Mouse (Mus musculus) layer of hippocampus, adult 8-10 months (tissue): Measurements from ENCODE around the gene Snrnp70. TPM values are rescaled to one million over a fixed set of nuclear protein-coding genes. Genes with fewer than 3 reads are reported as not detected.
"Not testable (repeated sequence)": the region's sequence is repeated elsewhere in the genome, so short reads cannot be mapped to it uniquely, and the experiment has no call there.

ENCODE experiments used
- DNase-seq, 2 experiments: peaks; one replicate each; pipeline ENCODE4 v3.0.0; 2022; ENCODE audit warnings: low spot score in 2 of 2
- total RNA-seq, 4 experiments: library from RNA; stranded (reverse); gene quantifications; 2 replicates each; pipeline ENCODE4 v1.2.4; 2022

Gene Snrnp70
- total RNA-seq, 4 experiments from 2014 or later, result 387 to 503 (median 439) TPM

DNA sequence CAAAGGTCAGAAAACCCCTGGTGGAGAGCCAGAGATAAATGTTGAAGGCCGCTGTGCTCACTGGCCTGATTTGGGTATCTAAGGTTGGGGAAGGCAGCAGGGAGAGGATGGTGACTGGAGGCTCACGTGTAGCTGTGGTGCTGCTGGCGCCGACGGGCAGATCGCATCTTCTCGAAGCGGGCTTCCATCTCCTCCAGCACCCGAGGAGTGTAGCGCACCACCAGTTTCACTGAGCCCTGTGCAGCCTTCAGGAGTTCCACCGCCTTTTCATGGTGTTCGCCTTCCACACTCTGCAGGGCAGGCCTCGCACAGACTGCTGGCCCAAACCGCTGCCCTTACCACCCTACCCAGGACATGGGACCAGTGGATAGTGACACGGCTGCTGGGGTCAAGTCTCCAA lies 27.4 kb downstream of the Snrnp70 start:
- DNase-seq, result no peak

DNA sequence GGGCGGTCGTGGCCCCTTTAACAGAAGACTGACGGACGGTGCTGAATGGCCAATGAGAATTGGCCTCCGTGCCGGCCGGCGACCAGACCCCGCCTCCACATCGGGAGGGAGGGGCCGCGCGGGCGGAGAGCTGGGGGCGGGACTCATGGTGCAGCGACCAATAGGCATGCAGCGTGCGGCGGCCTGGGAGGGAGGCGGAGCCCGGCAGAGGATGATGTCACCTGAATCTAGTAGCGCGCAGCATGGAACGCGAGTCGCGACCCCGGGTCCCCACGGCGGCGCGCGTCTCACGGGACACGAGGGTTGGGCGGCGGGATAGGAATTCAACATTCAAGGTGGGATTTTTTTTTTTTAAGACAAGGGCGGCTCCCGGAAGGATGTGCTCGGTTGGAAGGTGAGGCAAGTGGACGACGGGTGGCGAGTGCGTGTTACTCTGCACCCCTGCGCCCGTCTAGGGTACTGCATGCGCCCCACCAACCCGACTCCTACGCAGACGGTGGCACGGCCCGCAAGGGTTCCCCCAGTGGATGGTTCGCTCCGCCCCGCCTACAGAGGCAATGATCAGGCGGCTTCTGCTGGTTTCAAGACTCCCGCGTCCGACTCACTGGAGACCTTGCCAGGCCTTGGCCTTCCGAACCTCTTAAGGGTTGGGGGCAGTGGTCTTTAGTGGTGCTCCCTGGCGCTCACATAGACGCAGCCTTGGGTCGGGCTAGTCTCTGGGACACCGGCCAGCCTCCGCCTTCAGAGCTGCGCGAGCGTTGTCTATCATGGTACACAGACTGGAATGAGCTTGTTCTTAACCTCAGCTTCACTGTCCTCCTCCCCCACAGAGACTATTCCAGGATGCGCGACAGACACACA lies 28.3 kb downstream of the Snrnp70 start:
- DNase-seq, result peak; percentile 97 to 99

DNA sequence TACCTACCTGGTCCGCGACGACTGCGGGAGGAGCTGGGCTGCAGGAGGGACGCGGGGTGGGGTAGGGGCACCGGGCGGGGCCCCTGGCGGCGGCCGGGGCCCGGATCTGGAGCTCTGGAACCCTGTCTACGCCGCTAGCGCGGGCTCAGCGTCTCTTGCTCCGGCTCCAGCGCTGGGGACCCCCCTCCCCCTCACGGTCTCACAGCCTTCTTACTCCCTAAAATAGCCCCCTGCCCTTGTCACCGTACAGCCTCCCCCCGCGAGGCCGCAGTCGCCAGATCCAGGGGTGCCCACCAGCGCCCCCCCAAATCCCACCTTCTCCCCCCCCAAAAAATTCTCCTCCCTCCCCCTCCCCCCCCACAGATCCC lies 28.9 kb downstream of the Snrnp70 start, which contains the start of gene Ppfia3:
Gene Ppfia3, minus strand, starts transcription at position 368 of the 368 bp plus-strand sequence.
- DNase-seq, result no peak

DNA sequence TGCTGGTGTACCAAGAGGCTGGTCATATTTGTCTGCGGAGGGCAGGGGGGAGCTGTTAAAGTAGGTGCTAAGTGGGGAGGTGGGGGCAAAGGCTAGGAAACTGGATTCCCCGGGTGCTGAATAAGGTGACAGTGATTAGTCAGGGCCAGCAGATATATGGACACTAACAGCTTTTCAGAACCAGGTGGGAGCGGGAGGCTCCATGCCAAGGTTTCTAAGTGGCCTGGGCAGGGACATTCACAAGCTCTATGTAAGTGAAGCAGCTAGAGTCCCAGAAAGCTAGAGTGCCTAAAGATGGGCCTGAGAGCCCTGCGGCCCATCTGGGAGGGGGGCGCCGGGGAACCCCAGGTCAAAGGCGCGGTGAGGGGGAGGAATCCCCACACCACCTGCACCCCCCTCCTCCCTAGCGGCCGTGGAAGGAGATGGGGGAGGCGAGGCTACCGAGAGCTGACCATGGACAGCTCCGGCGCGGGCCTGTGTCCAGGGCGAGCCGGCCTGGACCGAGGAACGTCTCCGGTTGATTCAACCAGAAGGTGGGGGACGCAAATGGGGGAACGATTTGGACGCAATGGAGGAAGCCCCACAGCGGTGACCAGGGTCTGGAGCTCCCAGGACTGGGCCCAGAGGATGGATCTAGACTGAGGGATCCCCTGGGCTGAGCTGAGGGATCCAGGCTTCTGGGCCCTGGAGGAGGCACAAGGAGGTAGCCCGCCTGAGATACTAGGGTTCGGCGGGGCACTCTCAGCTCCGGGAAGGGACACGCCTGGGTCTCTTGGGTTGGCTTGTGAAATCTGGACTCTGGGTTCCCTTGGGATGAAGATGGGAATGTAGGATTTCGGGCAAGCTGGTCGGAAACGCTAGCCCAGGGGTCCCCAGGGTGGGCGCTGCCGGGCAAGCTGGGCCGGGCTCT lies 29.5 kb downstream of the Snrnp70 start:
- DNase-seq, result no peak

DNA sequence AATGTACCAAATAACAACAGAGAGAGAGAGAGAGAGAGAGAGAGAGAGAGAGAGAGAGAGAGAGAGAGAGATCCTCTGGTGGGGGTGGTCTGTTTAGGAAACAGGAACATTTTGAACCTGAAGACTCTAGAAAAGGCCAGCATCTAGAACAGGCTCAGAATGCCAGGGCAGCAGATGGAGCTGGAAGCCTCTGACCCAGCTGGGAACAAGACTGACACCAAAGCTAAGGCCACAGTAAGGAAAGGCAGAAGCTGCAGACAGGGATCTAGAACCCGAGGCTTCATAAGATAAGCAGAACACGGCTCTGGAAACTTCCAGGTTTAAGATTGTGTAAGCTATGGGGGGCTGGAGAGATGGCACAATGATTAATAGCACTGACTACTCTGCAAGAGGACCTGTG lies 31.6 kb downstream of the Snrnp70 start:
- no peak for DNase-seq

DNA sequence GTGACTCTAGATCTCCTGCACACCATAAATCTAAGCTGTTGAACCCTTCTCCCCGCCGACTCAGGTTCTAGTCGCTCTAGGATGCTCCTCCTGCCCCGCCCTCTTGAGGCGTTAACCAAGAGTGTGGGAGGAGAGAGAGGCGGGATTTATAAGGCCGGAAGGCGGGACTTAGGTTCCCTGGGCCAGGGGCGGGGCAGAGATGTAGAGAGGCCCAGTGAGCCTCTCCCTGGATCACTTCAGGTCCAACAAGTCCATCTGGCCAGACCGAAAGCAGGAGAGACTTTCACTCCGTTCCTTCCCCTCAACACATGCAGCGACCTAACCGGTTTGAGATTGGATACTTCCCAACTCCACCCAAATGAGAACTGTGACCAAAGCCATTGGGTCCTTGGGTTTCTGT lies 32.7 kb downstream of the Snrnp70 start:
- no peak for DNase-seq

DNA sequence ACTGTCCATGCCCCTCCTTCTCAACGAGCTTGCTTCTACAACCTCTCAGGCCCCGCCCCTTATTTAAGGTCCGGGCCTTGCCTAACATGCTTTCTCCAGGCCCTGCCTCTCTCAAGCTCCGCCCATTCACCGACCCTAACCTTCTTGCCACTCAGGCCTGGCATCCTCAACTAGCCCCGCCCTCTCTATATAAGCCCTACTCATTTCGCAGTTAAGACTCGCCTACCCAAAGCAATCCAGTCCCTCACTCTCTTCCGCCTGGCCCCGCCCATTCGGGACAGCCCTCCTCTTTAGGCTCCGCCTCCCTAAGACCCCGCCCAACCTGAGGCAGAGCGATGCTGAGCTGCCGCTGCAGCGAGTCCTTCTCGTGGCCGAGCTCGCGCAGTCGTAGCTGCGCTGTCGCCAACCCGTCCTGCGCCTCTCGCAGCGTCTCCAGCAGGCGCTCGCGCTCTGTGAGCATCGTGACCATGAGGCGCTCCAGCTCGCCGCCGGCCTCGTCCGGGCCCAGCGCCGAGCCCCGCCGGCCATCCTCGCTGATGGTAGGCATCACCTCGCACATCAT lies 34.2 kb downstream of the Snrnp70 start:
- DNase-seq, result peak; percentile 82

DNA sequence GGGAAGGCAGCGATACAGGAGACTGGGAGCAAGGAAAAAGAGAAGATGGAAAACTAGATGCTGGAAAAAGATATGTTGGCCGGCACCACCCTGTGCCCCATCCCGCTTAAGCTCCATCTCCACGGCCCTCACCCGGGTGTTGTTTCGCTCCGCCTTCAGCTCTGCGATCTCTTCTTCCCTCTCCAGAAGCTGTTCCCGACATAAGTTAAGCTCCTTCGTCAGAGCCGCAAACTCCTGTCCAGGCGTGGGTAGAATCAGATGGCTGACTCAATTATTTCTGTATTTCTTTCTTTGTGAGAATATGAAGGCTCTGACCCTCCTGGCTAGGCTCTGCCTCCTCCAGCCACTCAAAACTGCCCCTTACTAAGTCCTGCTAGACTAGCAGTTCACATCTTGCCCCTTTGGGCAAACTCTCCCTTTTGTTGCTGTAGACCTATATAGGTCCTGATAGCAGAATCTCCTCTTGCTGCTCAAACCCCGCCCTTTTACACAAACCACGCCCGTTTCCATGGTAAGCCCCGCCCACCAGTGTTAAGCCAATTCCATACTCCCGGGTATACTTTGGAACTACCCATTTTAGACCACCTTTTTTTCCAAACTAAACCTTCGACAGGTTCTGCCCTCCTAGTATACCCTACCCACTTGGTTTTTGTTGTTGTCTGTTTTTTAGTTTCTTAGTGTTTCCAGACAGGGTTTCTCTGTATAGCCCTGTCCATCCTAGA lies 35.0 kb downstream of the Snrnp70 start:
- DNase-seq, result no peak

DNA sequence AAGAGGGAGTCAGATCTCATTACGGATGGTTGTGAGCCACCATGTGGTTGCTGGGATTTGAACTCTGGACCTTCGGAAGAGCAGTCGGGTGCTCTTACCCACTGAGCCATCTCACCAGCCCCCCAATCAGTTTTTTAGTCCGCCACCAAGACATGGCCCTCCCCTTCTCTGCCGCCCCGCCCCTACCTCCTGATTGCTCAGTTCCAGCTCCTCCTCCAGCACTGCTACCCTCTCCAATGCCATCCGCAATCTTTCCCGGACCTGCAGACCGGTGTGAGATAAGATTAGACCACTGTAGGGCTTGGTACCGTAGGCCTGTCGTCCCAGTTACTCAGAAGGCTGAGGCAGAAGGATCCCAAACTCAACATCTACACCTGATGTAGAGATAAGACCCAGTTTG lies 36.5 kb downstream of the Snrnp70 start:
- not testable (repeated sequence) for DNase-seq

DNA sequence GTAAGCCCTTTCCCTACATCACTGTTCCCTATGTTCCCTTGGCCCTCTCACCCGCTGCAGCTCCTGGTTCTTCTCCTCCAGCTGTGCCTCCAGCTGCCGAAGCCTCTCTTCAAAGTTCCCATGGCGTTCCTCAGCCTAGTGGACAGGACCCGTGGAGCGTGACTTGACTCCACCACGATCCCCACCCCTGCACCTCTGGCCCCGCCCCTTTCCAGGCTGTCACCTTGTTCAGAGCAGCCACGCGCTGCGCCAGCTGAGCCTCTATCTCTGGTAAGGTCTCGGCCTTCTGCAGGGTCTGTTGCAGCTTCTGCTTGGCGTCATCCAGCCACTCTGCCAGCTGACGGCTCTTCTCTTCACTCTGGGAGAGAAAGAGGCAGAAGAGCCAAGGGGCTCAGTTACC lies 39.5 kb downstream of the Snrnp70 start:
- no peak for DNase-seq

DNA sequence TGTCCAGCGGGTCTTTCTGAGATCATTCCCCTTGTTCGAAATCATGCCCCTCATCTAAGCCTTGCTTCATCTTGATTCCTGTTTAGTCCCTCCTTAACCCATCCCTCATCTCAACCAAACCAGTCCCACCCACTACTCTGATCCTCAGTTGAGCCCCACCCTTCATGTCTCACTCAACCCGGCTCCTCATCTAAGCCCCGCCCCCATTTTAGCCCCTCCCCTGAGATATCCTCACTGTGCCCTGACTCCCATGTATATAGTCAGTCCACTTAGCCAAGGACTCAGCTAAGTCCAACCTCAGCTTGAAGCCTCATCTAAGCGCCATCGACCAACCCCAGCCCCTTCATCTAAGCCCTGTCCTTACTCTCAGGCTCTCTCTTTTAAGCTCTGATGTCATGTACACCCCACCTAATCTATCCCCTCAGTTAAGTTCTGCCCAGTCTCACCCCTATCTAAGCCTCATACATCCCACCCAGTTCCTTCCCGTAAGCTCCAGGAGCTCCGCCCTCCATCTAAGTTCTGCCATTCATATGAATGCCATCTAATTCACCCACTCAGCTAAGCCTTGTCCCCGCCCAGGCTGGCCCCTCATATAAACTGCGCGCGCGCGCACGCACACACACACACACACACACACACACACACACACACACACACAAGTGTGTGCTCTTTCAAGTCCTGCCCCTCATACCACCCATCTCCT lies 40.1 kb downstream of the Snrnp70 start:
- DNase-seq, result no peak

DNA sequence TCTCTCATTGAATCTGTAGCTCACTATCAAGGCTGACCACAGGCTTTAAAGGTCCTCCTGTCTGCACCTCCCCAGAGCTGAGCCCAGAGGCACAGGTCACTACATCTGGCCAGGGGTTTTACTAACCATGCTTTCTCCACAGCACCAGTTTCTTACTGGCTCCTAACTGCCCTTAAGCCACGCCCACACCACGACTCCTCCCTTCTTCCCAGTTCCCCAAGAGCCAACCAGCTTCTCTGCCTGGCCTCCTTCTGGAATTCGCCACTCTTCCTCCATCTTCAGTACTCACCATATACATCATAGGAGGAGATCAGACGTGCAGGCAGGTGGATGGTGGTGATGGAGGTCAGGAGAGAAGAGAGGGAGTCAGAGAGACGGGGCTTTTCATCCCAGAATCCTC lies 42.5 kb downstream of the Snrnp70 start:
- no peak for DNase-seq

DNA sequence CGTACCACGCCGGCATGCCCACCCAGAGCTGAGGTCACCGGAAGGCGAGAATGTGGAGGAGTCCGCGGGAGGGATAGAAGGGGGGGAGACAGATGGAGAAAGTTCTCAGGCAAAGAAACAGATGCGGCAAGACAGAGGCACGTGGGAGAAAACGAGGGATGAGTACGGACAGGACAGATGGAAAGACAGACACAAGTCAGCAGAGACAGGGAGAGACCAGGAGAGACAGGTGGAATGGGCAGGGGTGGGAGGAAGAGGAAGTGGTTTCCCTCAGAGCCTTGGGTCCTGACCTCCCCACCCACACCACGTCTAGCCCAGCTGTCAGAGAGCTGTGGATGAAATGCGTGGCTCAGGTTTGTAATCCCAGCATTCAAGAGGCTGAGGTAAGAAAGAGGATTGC lies 48.6 kb downstream of the Snrnp70 start:
- DNase-seq, result no peak

DNA sequence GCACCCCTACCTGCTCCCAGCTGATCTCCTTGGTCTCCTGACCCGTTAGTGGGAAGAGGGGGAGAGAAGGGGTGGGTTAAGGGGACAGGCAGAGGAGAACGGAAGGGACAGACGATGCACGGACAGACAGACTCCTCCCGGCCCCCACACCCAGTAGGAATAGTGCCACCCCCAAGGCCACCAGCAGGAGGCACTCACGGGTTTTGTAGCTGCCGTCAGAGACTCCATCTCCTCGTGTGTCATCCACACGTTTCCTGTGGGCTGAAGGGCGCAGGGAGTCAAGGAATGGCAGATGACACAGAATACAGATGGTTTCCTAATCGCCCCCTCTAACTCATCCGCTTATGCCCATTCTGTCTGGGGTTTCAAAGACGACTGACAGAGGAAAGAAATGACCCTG lies 52.0 kb downstream of the Snrnp70 start:
- DNase-seq, result no peak

DNA sequence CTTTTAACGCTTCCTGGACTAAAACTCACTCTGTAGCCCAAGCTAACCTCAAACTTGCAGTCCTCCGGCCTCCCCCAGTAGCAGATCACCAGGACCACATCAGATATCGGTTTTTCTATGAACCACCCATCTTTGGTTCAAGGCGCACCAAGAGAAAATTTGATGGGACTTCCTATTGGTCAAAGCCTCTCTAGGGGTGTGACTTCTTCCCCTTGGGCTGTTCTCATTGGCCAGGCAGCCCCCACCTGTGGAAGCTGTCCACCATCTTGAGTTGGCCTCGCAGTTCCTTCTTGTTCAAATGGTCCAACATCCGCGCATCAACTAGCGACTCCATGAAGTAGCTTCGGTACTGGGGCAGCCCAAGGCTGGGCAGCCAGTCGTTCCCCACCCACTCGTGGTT lies 53.5 kb downstream of the Snrnp70 start:
- DNase-seq, result no peak

DNA sequence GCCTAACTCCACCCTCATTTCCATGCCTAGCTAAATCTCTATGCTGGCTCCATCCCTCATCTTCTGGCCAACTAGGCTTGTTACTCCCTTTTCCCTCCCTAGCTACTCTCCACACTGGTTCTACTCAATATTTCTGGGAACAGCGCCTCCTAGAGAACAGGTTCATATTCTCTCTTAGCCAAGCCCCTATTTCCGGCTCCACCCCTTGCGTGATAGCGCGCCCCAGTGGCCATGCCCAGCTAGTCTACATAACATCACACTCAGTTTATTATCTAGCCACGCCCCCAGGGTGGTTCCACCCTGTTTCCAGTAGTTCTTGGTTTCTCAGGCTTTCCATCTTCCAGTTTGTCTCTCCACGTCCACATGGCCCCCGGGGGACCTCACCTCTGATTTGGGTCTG lies 54.2 kb downstream of the Snrnp70 start:
- peak; percentile 77 to 80 for DNase-seq

DNA sequence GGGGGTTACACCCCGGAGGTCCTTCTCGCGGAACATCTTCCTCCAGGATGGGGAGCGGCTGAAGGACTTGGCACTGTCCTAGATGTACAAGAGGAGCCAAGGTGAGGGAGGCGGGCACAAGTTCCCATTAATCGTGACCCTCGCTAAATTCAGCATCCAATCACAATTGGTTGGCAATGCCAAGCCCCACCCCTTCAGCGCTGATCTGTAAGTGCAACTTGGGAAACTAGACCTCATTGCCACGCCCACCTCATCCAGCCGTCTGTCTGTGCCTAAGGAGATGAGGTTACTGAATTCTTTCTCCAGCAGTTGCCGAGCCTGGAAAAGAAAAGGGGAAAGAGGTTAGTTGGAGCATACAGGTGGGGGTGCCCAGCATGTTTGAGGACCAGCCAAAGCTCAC lies 54.9 kb downstream of the Snrnp70 start:
- DNase-seq, result no peak

DNA sequence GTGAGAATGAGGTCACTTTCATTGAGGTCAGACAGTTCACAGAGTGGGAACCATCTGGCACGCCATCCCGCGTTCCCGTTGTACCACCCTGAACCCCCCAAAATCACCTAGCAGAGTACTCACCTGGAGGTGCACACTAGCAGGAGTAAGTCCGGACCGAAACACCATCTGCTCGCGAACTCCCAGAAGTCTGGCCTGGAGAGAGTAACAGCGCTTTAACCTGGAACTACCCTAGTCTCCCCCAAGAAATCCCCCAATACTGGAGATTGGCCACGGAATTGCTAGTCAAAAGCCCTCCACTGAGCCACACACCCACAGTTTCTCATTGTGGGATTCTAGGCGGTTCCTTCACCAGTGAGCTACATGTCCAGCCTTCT lies 55.5 kb downstream of the Snrnp70 start:
- no peak for DNase-seq

DNA sequence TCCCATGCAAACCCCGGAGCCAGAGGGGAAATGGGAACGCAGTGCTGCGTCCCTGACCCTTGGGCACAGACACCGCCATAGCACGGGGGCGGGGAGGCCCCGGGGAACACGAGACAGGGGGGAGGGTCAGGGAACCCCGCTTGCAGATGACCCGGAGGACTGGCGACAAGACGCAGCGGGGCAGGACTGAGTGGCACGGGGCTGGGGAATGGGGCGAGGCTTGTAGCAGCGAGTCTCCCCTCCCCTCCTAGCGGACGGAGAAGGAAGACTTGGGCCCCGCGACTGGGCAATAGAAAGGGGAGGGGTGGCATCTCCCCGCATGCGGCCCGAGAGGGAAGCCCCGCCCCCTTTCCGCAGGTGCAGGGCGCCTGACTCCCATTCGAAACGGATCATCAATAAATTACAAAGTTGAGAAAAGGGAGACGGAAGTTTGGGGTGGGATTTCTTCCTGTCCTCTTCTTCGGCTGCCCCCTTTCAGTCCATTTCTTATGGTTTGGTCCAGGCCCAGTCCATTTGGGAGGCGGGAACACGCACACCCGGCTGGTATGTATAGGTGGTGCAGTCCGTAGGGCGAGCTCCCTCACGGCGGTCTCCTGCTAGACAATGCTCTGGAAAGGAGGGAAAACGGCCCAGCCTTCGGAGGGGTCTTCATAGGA lies 56.0 kb downstream of the Snrnp70 start:
- no peak for DNase-seq

DNA sequence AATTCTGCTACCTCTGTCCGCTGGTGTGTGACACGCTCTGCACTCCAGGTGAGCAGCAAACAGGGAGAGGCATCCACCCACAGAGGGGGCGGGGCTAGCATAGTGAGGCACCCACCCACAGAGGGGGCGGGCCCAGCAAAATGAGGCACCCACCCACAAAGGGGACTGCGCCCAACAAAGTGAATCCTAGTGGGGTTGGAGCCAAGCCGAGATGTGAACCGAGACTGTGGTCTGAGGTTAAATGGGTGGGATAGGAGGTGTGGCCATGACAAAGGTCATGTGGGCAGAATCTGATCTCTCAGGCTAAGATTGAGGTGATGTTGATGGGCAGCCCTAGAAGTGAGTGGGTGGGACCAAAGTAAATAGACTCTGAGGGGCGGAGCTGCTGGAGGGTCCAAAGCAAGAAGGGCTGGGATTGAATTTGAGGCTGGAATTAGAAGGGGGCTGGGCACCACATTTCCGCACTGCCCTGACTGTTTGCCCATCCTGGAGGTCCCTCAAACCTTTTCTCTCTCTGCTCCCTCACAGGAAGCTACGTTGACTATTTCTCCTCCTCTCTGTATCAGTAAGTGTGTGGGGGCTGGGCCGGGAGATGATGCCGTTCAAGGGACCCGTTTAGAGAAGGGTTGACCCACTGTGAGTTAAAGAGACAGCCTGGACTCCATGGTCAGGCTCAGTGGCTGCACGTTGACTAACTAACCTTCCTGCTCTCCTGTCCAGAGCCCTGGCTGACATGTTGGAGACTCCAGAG lies 57.2 kb downstream of the Snrnp70 start:
- DNase-seq, result no peak
